Mouse (Mus musculus) 416B (cell line): ENCODE data around the gene Actl6b.
A peak's percentile ranks its signal among the peaks of the same experiment; 100 is the strongest.

Experiments
- DNase-seq: peaks from one replicate; pipeline ENCODE4 v3.0.0; 2011; ENCODE audit warnings: low read depth

The Actl6b gene

DNA sequence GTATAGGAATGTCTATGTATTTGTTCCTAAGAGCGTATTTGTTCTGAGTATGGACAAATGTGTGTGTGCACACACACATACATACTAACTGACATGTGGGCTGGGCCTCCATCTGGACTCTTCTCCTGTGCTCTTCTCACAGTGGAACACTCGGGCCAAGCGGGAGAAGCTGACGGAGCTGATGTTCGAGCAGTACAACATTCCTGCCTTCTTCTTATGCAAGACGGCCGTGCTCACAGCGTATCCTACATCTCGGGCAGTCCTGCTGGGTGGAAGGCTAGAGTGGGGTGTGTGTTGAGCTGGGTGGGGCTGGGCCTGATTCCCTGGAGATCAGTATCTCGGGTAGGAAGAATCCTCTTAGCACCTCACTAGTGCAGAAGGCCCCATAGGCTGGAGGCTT lies 9.6 kb downstream of the Actl6b start:
- no peak for DNase-seq

DNA sequence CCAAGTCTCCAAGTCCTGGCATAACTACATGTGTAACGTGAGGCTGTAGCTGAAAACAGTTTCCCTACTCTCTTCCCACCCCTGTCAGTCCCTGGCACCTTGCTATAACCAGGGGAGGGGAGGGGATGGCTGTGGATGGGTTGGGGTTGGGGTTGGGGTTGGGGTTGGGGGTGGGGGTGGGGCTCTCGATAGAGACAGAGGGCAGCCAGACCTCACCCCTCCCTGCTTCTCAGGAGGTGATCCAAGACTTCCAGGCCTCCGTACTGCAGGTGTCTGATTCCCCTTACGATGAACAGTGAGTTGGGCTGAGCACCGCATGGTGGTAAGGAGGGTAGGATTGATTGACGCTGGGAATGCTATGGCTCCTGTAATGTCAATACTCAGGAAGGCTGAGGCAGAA lies 12.4 kb downstream of the Actl6b start:
- DNase-seq = no peak

DNA sequence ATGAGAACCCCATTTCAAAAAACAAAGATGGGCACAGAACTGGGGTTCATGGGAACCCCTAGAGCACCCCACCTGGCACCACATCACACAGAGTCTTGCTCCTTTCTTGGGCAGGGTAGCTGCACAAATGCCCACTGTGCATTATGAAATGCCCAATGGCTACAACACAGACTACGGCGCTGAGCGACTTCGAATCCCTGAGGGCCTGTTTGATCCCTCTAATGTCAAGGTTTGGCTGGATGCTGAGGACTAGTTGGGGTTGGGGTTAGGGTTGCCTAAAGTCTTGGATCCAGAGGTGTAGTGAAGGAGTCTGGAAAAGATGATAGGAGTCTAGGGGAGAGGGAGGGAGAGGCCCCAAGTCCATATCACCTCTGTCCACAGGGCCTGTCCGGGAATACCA lies 13.1 kb downstream of the Actl6b start:
- DNase-seq = no peak

DNA sequence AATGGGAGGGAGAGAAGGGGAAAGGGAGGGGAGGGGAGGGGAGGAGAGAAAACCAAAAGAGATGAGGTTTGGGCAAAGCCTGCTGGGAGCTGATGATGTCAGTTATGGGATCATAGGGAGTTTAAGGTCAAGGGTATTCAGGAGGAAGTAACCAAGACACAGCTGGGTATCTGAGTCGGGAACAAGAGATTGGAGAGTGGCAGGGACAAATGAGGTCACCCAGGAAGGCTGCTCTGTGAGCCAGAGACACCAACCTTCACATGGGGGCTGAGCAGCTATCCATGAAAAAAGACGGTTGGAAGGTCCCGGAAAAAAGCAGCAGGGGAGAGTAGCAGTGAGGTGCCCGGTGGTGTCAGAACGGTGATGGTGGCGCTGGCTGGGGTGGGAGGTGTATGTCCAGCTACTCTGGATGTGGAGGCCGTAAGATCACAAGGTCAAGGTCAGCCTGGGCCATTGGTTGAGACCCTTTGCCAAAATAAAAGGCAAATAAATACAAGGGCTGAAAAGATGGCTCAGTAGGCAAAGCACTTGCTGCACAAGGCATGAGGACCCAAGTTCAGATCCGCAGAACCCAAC lies 15.0 kb downstream of the Actl6b start:
- no peak for DNase-seq

DNA sequence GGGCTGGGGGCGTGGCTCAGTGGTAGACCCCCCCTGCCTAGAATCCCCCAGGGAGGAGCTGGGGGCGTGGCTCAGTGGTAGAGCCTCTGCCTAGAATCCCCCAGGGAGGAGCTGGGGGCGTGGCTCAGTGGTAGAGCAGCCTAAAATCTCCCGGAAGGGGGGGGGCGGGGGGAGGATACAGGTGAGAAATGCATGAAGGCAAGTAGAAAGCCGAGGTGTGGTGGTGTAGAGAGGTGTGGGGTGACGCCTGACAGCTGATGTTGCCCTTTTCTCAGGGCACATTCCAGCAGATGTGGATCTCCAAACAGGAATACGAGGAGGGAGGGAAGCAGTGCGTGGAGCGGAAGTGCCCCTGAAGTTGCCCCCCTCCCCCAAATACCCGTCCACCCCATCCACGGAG lies 15.7 kb downstream of the Actl6b start:
- DNase-seq = no peak

DNA sequence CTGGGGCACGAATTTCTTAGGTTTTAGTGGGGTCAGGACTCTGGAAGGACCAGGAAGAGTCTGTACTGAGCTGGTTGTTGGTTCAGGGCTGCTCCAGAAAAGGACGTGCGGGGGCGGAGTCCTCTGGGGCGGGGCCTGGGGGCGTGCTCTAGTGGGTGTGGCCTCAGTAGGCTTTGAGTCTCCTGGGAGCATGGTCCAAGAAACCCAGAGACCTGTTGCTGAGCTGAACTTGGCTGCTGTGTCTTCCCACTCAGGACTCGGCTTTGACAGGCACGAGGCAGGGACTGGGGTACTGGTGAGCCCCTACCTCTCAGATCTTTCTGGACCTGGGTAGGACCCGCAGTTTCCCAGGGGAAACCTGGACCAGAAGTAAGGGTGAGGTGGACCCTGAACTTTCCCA lies 16.3 kb downstream of the Actl6b start, which contains the start of gene Tfr2:
TSS of gene Tfr2 (plus strand) at position 176 of the 400 bp plus-strand sequence.
- peak; percentile 92 for DNase-seq

DNA sequence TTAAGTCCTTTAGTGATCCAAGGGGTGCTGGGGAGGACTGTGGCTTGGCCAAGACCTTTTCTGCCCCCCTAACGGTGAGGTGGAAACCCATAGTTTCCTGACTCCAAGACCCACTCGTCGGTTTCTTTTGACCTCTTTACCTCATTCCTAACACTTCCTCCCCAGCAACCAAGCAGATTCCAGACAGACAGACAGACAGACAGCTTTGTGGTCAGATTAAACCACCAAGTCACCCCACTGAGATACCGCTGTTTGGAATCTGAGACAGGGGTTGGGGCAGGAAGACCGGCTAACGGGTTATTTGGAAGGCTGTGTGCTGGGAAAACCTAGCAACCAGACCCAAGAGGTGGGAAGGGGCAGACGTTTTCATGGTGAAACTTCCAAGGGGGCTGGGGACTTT lies 16.9 kb downstream of the Actl6b start:
- peak; percentile 89 for DNase-seq

DNA sequence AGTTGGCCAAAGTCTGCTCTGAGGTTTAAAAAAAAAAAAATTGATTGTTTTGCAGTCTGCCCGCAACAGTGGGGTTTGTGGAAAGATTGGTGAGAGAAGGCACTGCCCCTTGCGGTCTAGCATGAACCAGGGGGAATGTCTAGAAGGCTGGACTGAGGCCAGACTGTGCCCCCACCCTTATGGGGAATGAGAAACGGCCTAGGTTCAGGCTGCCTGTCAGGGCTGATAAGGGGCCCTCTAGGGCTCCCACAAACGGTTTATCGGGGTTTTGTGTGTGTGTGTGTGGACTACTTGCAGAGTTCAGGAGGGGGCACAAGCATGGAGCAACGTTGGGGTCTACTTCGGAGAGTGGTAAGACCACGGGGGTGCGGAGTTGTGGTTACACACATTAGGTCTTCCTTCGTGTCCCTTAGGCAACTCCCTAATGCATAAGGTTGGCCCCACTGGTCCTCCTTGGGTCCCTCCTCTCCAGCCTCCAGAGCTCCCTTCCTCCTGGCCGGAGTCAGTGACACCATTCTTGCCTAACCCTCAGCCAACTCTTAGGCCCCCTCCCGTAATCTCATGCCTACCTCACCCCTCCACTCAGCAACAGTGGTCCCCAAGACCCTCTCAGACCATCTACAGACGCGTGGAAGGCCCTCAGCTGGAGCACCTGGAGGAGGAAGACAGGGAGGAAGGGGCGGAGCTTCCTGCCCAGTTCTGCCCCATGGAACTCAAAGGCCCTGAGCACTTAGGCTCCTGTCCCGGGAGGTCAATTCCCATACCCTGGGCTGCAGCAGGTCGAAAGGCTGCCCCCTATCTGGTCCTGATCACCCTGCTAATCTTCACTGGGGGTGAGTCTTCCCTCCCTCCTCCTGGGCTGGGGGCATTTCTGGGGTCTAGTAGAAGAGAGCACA lies 17.6 kb downstream of the Actl6b start:
- peak; percentile 97 for DNase-seq

DNA sequence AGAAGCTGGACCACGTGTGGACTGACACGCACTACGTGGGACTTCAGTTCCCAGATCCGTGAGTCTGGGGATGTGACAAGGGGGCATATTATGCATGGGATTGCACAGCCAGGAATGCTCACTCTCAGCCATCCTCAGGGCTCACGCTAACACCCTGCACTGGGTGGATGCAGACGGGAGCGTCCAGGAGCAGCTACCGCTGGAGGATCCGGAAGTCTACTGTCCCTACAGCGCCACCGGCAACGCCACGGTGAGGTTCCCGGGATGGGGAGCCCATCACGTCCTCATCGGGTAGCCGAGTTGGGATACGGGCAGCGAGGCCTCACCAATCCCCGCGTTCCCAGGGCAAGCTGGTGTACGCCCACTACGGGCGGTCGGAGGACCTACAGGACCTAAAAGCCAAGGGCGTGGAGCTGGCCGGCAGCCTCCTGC lies 21.2 kb downstream of the Actl6b start:
- DNase-seq = no peak

DNA sequence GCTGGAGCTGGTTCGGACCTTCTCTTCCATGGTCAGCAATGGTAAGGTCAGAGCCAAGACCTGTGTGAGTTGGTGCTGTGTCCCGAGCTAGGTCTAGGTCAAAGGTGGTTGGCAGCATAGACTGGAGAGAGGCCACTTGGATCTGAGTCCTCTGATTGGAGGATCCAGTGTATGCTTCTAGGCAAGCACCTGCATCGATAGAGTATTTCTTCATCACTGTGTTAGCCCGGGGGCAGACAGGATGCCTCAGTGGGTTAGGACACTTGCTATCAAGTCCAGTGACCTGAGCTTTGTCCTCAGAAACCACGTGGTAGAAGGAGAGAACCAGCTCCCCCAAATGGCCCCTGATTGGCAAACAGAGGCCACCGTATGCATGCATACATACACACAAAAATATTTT lies 26.9 kb downstream of the Actl6b start:
- DNase-seq = no peak

DNA sequence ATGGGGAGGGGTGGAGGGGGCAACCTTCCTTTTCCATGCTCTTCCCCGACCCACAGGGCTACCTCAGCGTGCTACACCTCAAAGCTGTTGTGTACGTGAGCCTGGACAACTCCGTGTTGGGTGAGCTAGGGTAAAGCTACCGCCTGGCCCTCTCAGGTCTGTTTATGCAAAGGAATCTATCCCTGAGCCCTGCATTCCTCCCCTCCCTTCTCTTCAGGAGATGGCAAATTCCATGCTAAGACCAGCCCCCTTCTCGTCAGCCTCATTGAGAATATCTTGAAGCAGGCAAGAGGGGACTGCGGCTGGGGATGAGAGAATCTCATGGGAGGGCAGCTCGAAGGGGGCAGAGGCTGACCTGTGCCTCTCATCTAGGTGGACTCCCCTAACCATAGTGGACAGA lies 29.4 kb downstream of the Actl6b start:
- no peak for DNase-seq

DNA sequence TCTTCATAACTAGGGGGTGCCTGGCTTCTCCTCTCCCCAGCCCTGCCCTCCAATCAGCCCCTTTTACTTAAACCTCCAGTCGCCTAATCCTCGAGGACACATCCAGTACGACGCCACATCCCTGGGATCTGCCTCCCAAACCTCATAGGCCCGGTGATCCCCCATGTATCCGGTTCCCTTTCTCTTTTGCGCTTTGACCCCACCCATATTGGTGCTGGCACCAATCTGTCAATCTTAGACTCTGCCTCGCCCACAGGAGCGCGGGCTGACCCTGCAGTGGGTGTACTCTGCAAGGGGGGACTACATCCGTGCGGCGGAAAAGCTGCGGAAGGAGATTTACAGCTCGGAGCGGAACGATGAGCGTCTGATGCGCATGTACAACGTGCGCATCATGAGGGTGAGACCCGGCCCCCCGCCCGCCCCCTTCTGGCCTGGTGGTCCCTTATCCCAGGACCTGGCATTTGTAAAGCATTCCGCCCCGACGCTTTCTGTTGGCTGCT lies 30.4 kb downstream of the Actl6b start:
- DNase-seq = no peak

DNA sequence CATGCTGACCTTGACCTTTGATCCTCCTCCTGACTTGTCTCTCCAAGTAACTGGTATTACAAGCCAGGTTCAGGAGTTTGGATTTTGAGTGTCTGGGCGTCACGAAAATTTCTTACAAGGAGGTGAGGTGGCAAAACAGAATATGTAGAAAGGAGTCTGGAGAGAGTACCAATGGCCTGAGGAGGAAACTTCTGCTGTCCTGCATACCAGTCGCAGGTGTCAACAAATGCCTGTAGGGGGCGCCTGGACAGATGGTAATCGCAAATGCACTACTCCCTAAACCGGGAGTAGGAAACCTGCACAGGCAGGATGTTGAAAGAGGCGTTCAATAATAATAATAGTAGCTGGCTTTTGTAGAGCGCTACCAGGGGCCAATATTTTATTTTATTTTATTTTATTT lies 31.7 kb downstream of the Actl6b start:
- DNase-seq = peak; percentile 74

DNA sequence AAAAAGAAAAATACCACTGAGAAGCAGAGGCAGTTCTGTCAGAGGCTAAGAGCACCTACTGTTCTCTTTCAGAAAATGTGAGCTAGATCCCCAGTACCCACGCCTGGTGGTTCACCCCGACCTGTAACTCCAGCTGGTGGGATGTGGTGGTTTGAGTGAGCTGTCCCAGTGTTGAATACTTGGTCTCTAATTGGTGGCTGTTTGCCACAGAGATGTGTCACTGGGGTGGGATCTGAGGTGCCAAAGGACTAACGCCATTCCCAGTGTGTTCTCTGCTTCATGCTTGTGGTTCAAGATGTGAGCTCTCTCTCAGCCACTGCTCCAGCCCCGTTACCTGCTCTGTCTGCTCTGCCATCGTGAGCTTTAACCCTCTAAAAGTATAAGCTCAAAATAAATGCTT lies 37.2 kb downstream of the Actl6b start:
- DNase-seq = peak; percentile 61

DNA sequence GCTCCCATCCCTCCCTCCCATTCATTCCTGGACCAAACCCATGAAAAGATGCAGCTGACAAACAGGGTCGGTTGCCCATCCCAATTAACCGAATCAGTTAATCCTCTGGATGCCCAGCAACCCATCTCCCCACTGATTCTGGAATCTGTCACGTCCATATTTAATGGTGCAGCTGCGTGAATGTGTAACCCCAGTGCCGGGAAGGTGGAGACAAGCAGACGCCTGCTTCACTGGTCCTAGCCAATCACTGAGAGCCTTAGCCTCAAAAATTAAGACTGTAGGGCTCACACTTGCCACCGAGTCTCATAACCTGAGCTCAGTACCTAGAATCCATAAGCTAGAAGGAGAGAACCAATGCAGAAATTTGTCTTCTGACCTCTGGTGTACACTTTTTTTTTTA lies 42.6 kb downstream of the Actl6b start:
- DNase-seq = no peak

DNA sequence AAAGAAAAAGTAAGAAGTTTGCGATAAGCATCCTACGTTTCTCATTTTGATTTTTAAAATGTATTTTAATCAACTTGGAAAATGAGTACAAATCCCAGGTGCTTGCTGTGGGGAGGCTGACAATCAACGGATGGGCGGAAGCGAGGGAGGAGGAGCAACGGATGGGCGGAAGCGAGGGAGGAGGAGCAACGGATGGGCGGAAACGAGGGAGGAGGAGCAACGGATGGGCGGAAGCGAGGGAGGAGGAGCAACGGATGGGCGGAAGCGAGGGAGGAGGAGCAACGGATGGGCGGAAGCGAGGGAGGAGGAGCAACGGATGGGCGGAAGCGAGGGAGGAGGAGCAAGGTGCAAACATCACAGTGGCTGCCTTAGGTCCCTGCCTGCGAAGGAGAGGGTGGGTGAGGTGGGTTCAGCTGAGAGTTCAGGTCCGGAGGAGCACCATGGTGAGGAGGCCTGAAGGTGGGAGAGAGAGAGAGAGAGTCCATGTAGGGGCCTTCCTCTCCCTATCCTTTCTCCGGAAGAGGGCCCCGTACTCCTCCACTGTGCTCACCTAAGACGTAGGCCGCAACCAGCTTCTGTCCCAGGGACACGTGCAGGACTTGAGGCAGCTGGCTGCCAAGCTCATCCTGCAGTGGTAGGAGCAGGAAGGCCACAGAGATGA lies 43.4 kb downstream of the Actl6b start:
- DNase-seq = peak; percentile 91

DNA sequence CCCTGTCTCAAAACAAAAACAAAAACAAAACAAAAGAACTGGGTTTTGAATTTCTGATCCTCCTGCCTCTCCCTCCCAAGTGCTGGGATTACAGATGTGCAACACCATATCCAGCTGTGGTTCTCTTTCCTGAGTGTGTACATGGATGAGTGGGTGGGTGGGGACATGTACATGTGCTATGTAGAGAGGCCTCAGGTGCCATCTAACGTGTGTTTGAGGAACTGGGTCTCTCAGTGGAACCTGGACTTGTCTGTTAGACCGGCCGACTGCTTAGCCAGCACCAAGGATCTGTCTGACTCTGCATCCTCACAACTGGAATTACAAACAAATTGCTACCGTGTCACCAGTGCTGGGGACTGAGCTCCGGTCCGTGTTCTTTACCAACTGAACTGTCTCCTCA lies 44.3 kb downstream of the Actl6b start:
- DNase-seq = peak; percentile 42

DNA sequence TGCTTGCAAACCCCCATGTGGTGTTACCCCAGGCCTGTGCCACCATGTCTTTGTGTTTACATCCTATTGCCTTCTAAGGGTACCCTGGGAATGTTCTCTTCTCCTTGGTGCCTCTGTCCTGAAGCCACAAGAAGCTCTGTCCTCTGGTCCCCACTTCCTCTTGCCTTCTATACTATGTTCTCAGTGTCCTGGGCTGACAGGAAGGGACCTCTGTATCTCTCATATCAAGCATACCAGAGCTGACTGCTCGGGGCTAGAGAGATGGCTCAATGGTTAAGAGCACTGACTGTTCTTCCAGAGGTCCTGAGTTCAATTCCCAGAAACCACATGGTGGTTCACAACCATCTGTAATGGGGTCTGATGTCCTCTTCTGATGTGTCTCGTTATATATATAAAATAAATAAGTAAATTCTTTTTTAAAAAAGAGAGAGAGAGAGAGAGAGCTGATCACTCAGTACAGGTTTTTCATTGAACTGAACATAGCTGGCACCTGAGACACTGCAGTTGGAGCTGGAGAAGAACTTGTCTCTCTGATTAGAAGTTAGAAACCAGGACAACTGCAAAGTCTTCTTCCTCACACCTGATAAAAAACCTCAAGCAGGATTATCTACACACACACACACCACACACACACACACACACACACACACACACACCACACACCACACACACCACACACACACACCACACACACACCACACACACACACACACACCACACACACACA lies 44.9 kb downstream of the Actl6b start:
- peak; percentile 71 for DNase-seq

DNA sequence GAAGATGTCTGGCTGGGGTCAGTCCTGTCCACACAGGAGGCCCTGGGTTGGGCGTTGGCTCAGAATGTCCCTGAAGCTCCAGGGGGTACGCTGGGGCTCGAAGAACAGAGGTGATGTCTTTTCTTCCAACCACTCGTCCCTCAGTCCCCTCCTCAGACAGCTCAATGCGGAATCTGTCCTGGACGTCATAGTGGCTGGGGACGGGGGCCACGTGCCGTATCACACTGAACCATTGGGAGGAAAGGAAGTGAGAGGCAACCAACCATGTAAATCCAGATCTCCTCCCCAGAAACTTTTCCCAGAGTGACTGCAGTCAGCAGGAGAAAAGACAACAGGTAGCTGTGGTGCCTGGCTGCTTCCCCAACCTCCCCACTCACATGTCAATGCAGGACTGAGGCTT lies 46.3 kb downstream of the Actl6b start:
- peak; percentile 53 for DNase-seq

DNA sequence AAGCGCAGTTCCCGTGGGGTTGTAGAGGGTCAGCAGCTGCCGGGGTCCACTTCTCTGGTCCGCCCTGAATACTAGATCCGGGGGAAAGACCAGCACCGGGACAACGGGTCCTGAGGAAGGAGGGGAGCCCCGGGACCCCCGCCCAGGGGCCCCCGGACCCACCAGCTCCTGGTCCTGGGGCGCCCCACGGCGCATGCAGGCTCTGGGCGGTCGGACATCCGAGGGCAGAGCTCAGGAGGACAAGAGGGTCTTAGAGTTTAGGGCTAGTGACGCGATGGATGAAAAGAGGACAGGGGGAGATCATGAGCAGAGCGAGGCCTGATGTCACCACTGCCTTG lies 46.9 kb downstream of the Actl6b start:
- DNase-seq = no peak

DNA sequence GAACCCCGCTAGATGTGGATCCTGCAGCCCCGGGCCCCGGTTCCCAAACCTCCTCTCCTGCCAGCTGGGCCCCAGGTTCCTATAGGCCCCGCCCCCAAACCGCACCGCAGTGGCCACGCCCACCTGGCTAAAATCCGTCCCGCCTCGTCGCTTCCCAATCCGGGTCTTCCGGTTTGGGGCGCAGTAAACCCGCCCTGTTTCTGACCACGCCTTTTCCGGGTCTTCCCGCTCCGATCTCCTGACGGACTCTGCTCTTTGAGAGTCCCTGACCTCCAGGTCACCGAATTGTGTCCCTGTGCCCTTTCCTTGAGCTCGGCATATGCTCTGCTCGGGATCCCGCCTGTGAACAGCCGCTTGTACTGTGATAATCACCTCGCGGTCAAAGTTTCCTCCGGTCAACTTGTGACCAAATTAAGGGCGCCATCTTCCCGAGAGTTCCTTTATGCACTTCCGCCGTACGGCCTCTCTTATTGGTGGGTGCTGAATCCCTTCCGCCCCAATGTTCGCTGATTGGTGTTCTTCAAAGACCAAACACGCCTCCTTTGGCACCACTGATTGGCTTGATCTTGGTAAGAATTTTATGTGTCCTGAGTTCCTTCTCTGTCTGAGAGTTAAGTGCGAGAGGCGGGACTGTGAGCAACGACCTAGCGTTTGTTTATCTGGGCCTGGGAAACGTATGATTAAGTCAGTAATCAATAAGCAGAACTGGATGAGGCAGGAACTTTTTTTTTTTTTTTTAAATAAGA lies 47.5 kb downstream of the Actl6b start, which contains the start of gene Mospd3:
TSS of gene Mospd3 (minus strand) at position 440 of the 746 bp plus-strand sequence.
- DNase-seq = peak; percentile 100

DNA sequence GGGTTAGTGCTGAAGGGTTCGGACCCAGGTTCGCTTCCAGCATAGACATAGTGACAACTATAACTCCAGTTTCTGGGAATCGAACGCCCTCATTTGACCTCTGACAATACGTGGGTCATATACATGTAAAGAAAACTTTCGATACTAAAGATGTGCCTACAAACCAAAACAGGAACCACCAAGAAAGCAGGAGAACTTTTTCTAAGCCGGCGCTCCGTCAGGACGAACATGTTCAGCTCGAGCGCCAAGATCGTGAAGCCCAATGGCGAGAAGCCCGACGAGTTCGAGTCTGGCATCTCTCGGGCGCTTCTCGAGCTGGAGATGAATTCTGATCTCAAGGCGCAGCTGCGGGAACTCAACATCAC lies 48.0 kb downstream of the Actl6b start:
- DNase-seq = no peak
